Mouse (Mus musculus): Measurements from ENCODE around the gene Mblac2. TPM values are rescaled to one million over a fixed set of nuclear protein-coding genes. Genes with fewer than 3 reads are reported as not detected.
"Not testable (repeated sequence)": the region's sequence is repeated elsewhere in the genome, so short reads cannot be mapped to it uniquely, and the experiment has no call there.

The Mblac2 gene
- polyA plus RNA-seq, 1 experiment from 2014 or later = 5.5 TPM

DNA sequence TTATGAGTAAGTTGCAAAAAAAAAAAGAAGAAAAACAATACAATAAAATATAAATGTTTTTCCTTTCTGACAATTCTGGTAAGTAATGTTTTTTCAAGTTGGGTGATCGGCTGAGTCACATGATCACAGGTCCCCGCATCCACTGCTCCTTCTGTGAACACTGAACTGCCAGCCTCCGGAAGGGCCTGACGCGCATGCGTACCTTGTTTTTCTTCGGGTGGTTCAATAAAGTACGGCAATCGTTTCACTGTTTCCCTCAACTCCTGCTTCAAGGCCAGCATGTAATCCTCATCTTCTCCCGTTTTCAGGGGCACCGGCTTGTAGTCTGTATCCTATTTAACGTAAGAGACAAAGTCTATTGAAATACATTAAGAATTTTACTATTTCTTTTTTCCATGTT lies 16.7 kb upstream of the Mblac2 start:
- CTCF ChIA-PET = no interaction called here
- ATAC-seq = no peak
- no peak for TF ChIP-seq CTCF (IDR thresholded peaks at IDR 0.05)
- POLR2A ChIA-PET = no interaction called here
- in situ Hi-C loops (cut with MboI; ENCODE audit: low pct_unique_long_range_greater_than_20kb) = no loop called here
- no peak for DNase-seq (ENCODE audit: low read depth, low spot score)
- H3K27me3 ChIP-seq = no peaks in the 10 kb centered on the region

DNA sequence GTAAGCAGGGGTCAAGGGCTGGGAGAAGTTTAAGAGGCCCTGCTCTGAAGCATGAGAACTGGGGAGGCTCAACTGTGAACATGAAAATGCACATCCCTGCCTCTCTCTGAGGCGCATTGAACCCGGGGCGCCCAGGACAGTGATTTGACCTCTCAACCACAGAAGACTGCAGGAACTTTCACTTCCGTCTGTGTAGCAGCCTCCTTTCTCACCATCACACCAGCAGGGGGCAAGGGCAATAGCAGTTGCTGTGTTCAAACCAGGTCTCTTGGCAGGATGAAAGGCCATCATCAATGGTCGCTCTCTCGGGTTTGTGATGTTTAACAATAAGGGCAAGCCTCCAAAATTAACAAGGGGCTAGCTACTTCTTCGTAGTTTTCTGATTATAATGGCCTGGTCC lies 8.0 kb upstream of the Mblac2 start:
- in situ Hi-C loops (cut with MboI; ENCODE audit: low pct_unique_long_range_greater_than_20kb) = no loop called here
- ATAC-seq (no peak), DNase-seq (ENCODE audit: low read depth, low spot score) (no peak)
- H3K27me3 ChIP-seq = no peaks in the 10 kb centered on the region
- POLR2A ChIA-PET = no interaction called here
- no peak for TF ChIP-seq CTCF (IDR thresholded peaks at IDR 0.05)
- CTCF ChIA-PET = interaction anchor here (1.3 kb wide), 1 partner anchor 57 kb away, joined by 3 read pairs; no protein-coding TSS in a partner anchor

DNA sequence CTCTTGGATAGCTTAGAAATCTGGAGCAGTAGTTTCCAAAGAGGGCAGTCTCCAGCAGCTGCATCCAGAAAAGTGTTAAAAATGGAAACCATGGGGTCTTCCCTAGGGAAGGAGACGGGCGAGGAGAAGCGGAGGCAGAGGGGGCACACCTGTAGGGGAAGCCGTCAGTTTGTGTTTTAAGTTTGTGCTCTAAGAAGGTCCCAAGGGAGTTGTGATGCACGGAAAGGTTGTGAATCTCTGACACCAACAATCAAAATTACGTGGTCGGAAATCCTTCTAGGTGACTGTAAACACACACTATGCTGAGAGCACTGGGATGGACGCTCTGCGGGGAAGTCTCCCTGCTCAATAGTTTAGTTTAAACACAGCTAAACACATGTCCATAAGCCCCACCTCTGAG lies 7.5 kb upstream of the Mblac2 start:
- ChIA-PET POLR2A (no interaction called here), CTCF (interaction anchor here (1.3 kb wide), 1 partner anchor 57 kb away, joined by 3 read pairs; no protein-coding TSS in a partner anchor)
- no peak for TF ChIP-seq CTCF (IDR thresholded peaks at IDR 0.05)
- no peak for ATAC-seq
- DNase-seq (ENCODE audit: low read depth, low spot score) = no peak
- H3K27me3 ChIP-seq = no peaks in the 10 kb centered on the region
- in situ Hi-C loops (cut with MboI; ENCODE audit: low pct_unique_long_range_greater_than_20kb) = no loop called here

DNA sequence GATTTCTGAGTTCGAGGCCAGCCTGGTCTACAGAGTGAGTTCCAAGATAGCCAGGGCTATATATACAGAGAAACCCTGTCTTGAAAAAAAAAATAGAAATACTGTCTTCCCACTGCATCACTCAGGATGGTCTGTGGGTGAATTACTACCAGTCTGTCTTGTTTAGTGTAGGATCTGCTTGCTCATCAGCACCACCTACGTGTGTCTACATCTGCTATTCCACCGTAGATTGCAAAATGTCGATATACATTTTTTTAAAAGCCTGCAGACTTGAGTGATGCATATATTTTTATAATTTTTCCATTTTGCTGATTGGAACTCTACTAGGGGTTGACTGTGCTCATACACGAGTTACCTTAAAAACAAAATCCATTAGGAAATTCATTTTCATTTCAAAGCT lies 4.8 kb upstream of the Mblac2 start:
- in situ Hi-C loops (cut with MboI; ENCODE audit: low pct_unique_long_range_greater_than_20kb) = no loop called here
- no peaks in the 10 kb centered on the region for H3K27me3 ChIP-seq
- no peak for TF ChIP-seq CTCF (IDR thresholded peaks at IDR 0.05)
- ATAC-seq = no peak
- no peak for DNase-seq (ENCODE audit: low read depth, low spot score)
- CTCF ChIA-PET = no interaction called here
- POLR2A ChIA-PET = no interaction called here

DNA sequence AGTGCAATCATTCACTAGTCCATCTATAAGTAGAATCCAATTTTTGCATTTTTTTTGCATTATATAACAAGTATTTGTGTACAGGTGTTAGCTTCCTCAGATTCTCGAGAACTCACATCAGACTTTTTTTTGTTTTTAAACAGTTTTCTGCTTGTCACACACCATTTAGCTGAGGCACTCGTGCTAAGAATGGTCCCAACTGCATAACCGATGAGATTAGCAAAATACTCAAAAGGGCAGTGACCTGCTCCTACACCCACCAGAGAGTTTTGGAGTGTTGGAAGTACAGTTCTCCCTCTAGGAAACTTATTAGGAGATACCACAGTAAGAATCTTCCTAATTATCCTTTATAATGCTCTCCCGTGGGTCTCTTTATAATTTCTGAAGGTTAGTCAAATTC lies 1.3 kb upstream of the Mblac2 start:
- DNase-seq (ENCODE audit: low read depth, low spot score) = no peak
- in situ Hi-C loops (cut with MboI; ENCODE audit: low pct_unique_long_range_greater_than_20kb) = no loop called here
- ATAC-seq = no peak
- no peak for TF ChIP-seq CTCF (IDR thresholded peaks at IDR 0.05)
- H3K27me3 ChIP-seq = no peaks in the 10 kb centered on the region
- POLR2A ChIA-PET = no interaction called here
- CTCF ChIA-PET = interaction anchor here (1.5 to 2.7 kb wide), 3 partner anchors 11 to 73 kb away, joined by 3 to 8 read pairs (median 3); partner anchors contain the start of gene Cetn3

DNA sequence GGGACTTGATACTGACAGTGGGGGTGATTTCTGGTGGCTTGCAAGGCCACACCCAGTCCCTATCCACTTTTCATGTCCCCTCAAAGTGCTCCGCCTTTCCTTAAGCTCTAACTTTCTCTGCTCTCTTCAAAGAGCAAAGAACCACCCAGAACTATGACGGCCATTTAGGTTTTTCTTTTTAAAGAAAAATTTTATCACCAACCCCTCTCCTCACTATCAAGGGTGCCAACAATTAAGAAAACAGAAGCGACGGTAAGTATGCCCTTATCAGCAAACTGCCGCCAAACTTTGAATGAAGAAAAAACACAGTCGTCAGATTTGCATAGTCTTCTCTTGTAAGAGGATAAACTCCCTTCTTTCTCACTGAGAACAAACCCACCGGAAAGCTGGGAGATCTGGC lies 875 bp upstream of the Mblac2 start:
- ChIA-PET CTCF (interaction anchor here (0.7 to 2.7 kb wide), 6 partner anchors 12 to 73 kb away, joined by 3 to 8 read pairs (median 3); partner anchors contain the start of gene Cetn3), POLR2A (interaction anchor here (0.7 to 1.0 kb wide), 2 partner anchors 31 to 51 kb away, joined by 3 read pairs; no protein-coding TSS in a partner anchor)
- no peak for TF ChIP-seq CTCF (IDR thresholded peaks at IDR 0.05)
- ATAC-seq (no peak), DNase-seq (ENCODE audit: low read depth, low spot score) (no peak)
- H3K27me3 ChIP-seq = no peaks in the 10 kb centered on the region
- in situ Hi-C loops (cut with MboI; ENCODE audit: low pct_unique_long_range_greater_than_20kb) = no loop called here

DNA sequence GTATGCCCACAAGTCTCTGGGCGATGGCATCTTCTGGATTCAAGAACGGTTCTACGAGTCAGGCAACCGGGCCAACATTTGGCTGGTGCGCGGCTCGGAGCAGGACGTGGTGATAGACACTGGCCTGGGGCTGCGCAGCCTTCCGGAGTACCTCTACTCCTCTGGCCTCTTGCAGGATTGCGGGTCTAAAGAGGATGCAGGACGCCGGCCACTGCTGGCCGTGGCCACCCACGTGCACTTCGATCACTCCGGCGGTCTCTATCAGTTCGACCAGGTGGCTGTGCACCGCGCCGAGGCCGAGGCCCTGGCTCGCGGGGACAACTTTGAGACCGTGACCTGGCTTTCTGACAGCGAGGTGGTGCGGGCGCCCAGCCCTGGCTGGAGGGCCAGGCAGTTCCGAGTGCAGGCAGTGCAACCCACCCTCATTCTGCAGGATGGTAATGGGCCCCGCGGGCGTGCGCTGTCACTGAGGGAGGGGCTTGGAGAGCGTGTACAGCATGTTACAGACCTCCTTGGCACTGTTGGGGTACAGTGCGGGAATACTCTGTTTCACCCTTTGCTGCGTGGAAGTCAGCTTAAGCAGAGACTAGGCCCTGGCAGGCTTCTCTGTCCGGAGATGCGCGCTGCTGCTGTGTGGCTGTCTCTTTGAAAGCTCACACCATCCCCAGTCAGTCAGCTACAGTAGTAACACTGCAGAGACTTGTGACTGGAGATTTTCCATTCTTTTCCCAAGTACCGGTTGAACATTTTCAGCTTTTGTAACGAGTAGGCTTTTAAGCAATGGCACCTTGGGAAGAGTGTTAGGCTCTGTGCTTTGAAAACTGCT lies 618 bp downstream of the Mblac2 start:
- no peak for DNase-seq (ENCODE audit: low read depth, low spot score)
- POLR2A ChIA-PET = interaction anchor here (1.0 to 1.2 kb wide), 2 partner anchors 14 to 53 kb away, joined by 3 read pairs; no protein-coding TSS in a partner anchor
- in situ Hi-C loops (cut with MboI; ENCODE audit: low pct_unique_long_range_greater_than_20kb) = no loop called here
- H3K27me3 ChIP-seq = no peaks in the 10 kb centered on the region
- CTCF ChIA-PET = interaction anchor here (2.1 kb wide), 1 partner anchor 49 kb away, joined by 8 read pairs; no protein-coding TSS in a partner anchor
- TF ChIP-seq CTCF (IDR thresholded peaks at IDR 0.05) = no peak
- ATAC-seq = peak; percentile 27

DNA sequence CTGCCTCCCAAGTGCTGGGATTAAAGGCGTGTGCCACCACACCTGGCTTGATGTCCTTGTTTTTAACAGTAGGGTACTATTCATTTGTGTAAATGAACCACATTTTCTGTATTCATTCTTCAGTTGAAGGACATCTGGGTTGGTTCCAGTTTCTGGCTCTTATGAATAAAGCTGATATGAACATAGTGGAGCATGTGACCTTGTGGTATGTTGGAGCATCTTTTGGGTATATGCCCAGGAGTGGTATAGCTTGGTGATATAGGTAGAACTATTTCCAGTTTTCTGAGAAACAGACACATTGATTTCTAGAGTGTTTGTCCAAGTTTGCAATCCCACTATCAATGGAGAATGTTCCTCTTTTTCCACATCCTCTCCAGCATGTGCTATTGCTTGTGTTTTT lies 2.8 kb downstream of the Mblac2 start:
- no peak for TF ChIP-seq CTCF (IDR thresholded peaks at IDR 0.05)

DNA sequence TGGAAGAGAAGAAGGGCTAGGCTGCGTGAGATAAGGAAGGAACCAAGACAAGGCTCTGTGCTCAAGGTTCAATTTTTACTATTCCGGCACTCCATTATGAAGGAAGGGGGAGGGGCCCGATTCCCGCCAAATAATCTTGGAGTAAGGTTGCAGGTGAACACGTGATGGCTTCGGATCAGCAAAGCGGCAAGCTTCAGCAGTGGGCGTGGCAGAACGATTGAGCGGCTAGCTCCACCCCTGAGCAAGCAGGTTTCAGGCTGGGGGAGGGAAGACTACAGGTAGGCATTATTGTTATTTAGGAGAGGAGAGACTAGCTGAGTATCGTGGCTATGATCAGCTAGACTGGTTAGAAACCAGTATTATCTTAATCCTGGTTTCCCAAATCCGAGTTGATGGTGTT lies 17.0 kb downstream of the Mblac2 start:
- DNase-seq (ENCODE audit: low read depth, low spot score); in situ Hi-C loops (cut with MboI; ENCODE audit: low pct_unique_long_range_greater_than_20kb); ATAC-seq; POLR2A ChIA-PET; CTCF ChIA-PET; H3K27me3 ChIP-seq: not testable (repeated sequence)

More for the DNA sequence above, 2.8 kb downstream of the Mblac2 start:
- no peak for ATAC-seq
- H3K27me3 ChIP-seq = no peaks in the 10 kb centered on the region
- no peak for DNase-seq (ENCODE audit: low read depth, low spot score)
- ChIA-PET POLR2A (no interaction called here), CTCF (no interaction called here)
- in situ Hi-C loops (cut with MboI; ENCODE audit: low pct_unique_long_range_greater_than_20kb) = no loop called here

DNA sequence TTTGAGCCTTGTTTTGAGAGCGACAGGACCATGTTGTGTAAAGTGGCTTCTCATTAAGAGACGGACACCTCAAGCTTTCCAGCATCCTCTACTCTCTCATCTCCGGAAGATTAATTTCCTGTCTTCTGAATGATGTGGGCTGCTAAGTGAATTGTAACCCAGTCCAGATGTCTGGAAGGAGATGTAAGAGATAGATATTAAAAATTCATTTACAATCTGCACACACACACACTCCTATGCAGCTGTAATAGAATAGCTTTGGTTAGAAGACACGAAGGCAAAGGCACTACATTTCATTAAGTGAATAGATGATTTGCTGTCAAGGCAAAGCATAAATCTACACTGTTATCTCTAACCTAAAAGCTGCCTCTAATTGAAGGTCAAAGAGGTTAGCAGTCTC lies 18.0 kb downstream of the Mblac2 start:
- DNase-seq (ENCODE audit: low read depth, low spot score) = no peak
- no peaks in the 10 kb centered on the region for H3K27me3 ChIP-seq
- in situ Hi-C loops (cut with MboI; ENCODE audit: low pct_unique_long_range_greater_than_20kb) = no loop called here
- POLR2A ChIA-PET = no interaction called here
- no peak for TF ChIP-seq CTCF (IDR thresholded peaks at IDR 0.05)
- ATAC-seq = no peak
- CTCF ChIA-PET = interaction anchor here (1.0 kb wide), 1 partner anchor 9 kb away, joined by 4 read pairs; no protein-coding TSS in a partner anchor

DNA sequence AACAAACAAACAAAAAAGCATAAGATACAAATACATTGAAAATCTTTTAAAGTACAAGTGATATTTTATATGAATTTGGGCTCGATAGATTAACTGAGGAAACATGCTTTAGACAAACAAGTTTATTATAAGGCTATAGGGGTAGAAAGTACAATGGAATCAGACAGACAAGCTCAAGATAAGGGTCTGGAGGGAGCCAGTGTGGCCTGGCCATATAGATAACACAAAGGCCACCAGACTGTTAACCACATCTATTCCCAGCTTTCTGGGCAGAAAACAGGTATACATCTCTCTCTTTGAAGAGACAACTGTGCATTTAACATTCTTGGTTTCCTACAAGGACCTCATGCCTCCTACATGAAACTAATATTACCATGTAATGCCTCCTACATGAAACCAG lies 19.2 kb downstream of the Mblac2 start:
- ATAC-seq (no peak), DNase-seq (ENCODE audit: low read depth, low spot score) (no peak)
- ChIA-PET POLR2A (interaction anchor here (0.6 kb wide), 2 partner anchors 98 to 845 kb away, joined by 3 to 5 read pairs; no protein-coding TSS in a partner anchor), CTCF (interaction anchor here (1.0 kb wide), 1 partner anchor 20 kb away, joined by 3 read pairs; no protein-coding TSS in a partner anchor)
- H3K27me3 ChIP-seq = no peaks in the 10 kb centered on the region
- in situ Hi-C loops (cut with MboI; ENCODE audit: low pct_unique_long_range_greater_than_20kb) = no loop called here
- no peak for TF ChIP-seq CTCF (IDR thresholded peaks at IDR 0.05)
